Mouse (Mus musculus) left cerebral cortex, postnatal 36 days (tissue): ENCODE data around the gene Mllt6. TPM values are rescaled to one million over a fixed set of nuclear protein-coding genes. Genes with fewer than 3 reads are reported as not detected.
"Not testable (repeated sequence)": the region's sequence is repeated elsewhere in the genome, so short reads cannot be mapped to it uniquely, and the experiment has no call there.

Experiments used
- DNase-seq, 2 experiments: peaks; one replicate each; pipeline ENCODE4 v3.0.0; 2021 to 2022; ENCODE audit warnings: low spot score in 2 of 2, mixed read lengths in 1 of 2
- intact Hi-C: fragments of 180-260 bp; cut with DNase I; formaldehyde crosslinking; loops from one replicate; pipeline ENCODE4 v1.15.1; 2025
- total RNA-seq, 2 experiments: library from RNA; stranded (reverse); gene quantifications; 2 replicates each; pipeline ENCODE4 v1.2.3; 2021

Gene Mllt6
- total RNA-seq, 2 experiments from 2014 or later = 129 to 134 TPM

GRCm38 (mm10) chr11:97642746-97643145 is 20.5 kb upstream of the Mllt6 start:
- intact Hi-C loops = no loop called here
- DNase-seq = no peak

DNA sequence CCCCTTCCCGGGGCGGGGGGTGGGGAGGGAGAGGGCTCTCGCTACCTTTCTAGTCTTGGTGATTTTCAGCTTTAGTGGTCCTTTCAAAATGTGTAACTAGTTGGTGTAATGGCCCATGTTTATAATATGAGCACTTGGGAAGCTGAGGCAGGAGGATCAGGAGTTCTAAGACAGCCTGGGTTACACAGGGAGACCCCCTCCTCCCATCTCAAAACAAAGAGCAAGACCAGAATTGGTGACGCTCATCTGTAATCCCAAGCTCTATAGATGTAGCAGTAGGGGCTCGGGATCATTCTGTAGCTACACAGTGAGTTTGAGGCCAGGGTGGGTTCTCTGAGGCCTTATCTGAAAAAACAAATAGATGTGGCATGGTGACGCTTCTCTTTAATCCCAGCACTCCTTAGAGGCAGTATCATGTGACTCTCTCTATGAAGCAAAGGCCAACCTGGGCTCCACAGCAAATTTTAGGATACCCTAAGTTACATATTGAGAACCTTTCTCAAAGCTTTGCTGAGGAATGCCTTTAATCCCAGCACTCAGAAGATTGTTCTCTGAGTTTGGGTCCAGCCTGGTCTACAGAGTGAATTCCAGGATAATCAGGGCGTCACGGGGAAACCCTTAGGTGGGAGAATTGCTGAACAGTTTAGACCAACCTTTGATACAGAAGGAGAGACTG is 19.7 kb upstream of the Mllt6 start:
- DNase-seq = no peak
- intact Hi-C loops = no loop called here

DNA sequence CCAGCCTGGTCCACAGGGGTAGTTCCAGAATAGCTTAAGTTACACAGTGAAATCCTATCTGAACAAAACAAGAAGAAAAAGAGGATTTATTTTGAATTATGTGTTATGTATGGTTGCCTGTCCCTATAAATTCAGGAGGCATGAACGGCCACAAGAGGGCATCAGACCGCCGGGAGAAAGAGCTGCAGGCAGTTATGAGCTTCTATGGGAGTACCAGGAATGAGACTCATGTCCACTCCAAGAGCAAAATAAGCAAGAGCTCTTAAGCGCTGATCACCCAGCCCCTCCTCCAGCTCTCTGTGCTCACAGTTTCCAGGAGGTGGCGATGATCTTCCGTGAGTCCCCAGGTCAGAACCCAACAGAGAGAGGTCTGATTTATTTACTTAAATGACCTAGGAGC is 18.4 kb upstream of the Mllt6 start:
- intact Hi-C loops = loop anchor here (1.0 kb wide), 1 partner anchor 45 kb away; no protein-coding TSS in a partner anchor
- peak in 1 of 2 experiments; percentile 42 for DNase-seq

DNA sequence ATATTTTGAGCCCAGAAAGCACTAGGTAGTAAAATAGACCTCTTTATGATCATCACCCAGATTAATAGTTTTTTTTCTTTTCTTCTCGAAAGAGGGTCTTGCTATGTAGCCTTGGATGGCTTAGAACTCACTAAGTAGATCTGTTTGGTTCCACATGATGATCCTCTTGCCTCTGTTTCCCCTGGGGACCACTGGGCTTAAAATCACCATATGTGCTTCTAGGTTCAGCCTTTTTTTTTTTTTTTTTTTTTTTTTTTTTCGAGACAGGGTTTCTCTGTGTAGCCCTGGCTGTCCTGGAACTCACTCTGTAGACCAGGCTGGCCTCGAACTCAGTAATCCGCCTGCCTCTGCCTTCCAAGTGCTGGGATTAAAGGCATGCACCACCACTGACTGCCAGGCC is 14.7 kb upstream of the Mllt6 start:
- intact Hi-C loops, DNase-seq: not testable (repeated sequence)

DNA sequence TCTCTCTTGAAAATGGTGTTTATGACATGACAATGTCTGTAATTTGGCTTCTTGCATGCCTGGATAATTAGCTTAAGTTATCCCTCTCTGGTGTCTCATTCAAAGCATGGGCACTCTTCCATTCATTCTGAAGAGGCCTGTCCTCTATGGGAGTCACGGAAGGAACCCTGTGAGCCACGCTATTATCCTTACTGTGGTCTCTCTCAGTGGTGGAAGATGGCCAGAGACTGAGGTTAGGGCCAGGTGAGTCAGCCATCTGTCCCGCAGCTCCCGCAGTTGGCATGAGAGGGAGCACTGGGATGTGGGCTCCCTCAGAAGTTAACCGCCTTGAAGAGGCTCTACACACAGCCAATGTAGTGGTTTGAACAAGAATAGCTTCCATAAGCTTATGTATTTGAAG is 12.9 kb upstream of the Mllt6 start:
- no peak for DNase-seq
- intact Hi-C loops = no loop called here

- intact Hi-C loops, DNase-seq: not testable (repeated sequence)
Measured at GRCm38 (mm10) chr11:97653376-97653775, 9.8 kb upstream of the Mllt6 start.

- no peak for DNase-seq
- intact Hi-C loops = no loop called here
Measured at GRCm38 (mm10) chr11:97654210-97654609, 9.0 kb upstream of the Mllt6 start.

DNA sequence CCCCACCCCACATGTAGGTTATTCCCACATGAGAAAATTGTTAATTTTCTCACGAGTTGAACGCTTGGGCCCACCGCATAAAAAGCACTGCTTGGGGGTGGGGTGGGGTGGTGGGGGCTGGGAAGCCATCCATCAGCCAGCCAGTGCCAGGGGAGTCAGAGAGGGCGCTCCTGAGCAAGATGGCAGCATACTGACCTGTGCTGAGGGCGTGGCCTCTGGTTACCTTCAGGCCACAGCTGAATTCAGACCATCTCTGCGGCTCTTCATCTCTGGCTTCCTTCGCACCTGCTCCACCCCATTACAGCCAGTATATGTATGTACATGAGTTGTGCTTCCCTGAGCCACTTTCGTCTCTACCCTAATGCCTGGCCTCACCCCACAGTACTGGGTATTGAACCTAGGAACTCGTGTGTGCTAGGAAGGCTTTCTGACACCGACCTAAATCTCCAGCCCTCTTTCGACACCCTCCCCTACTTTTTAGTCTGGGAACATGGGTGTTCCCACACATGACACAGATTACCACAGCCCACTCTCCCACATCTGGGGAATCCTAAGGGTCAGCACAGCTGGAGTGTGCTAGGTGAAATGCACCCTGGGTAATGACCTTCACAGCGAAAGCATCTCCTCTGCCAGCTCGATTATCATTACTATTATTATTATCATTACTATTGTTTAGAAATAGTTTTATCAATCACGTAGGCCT is 6.8 kb upstream of the Mllt6 start:
- intact Hi-C loops = no loop called here

GRCm38 (mm10) chr11:97657184-97657945 is 5.8 kb upstream of the Mllt6 start:
- no peak for DNase-seq
- intact Hi-C loops = no loop called here

More for the DNA sequence above, 6.8 kb upstream of the Mllt6 start:
- no peak for DNase-seq

DNA sequence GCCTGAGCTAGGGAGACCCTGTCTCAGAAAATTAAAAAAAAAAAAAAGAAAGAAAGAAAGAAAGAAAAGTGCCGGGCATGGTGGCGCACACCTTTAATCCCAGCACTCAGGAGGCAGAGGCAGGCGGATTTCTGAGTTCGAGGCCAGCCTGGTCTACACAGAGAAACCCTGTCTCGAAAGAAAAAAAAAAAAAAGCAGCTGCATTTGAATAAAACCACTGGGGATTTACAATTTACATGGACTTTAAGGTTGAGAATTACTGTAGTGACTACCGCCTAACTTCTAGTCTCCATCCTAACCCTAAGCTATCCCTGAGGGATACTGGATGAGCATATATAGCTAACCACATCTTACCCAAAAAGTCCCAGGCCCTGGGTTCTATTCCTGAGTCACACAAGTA is 5.2 kb upstream of the Mllt6 start:
- intact Hi-C loops = not testable (repeated sequence)

GRCm38 (mm10) chr11:97658751-97659266 is 4.4 kb upstream of the Mllt6 start:
- DNase-seq = no peak
- intact Hi-C loops = no loop called here

More for the DNA sequence above, 5.2 kb upstream of the Mllt6 start:
- DNase-seq = not testable (repeated sequence)

GRCm38 (mm10) chr11:97659267-97659989 is 3.8 kb upstream of the Mllt6 start:
- intact Hi-C loops = no loop called here
- DNase-seq = no peak

GRCm38 (mm10) chr11:97659990-97660714 is 3.1 kb upstream of the Mllt6 start:
- intact Hi-C loops = loop anchor here (5.0 kb wide), 1 partner anchor 37 kb away; no protein-coding TSS in a partner anchor
- peak; percentile 82 to 86 for DNase-seq

GRCm38 (mm10) chr11:97660734-97661647 is 2.2 kb upstream of the Mllt6 start:
- no peak for DNase-seq
- intact Hi-C loops = loop anchor here (5.0 kb wide), 1 partner anchor 36 kb away; no protein-coding TSS in a partner anchor

- no peak for DNase-seq
Measured at GRCm38 (mm10) chr11:97661648-97662133, 1.5 kb upstream of the Mllt6 start.

DNA sequence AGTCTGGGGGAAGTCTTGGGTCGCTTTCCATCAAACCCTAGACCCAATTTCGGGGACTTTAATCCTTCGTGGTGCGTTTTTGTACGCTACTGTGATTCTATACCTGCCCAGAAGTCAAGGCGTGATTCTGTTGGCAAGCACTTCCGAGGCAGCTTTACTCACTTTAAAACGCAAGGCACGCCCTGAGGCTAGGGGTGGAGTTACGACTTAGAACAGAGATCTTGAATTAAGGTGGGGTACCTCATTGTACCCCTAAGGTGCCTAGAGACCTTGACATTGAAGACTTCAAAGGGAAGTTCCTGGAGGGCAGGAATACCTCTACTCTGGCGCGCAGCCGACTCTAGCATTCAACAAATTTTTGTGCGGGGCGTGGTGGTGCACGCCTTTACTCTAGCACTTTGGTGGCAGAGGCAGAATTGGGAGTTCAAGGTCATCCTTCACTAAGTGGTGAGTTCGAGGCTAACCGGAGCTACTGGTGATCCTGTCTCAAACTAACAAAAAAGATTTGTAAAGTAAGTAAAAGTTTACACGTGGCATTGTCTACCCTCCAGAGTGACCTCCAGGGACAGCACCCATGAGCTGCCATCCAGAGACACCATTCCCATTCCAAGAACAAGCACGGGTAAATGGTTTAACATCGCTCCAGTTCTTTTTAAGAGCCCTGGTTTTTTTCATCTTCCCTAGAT is 864 bp upstream of the Mllt6 start:
- intact Hi-C loops = loop anchor here (5.0 kb wide), 1 partner anchor 35 kb away; no protein-coding TSS in a partner anchor

More at GRCm38 (mm10) chr11:97661648-97662133, 1.5 kb upstream of the Mllt6 start:
- intact Hi-C loops = loop anchor here (5.0 kb wide), 1 partner anchor 36 kb away; no protein-coding TSS in a partner anchor

More for the DNA sequence above, 864 bp upstream of the Mllt6 start:
- DNase-seq = no peak
